Mouse (Mus musculus): ENCODE data around the gene Eif4ebp2. TPM values are rescaled to one million over a fixed set of nuclear protein-coding genes. Genes with fewer than 3 reads are reported as not detected.

Gene Eif4ebp2
- polyA plus RNA-seq, 1 experiment from 2014 or later = 41.5 TPM

GRCm38 (mm10) chr10:61410193-61410592 lies 42.3 kb downstream of the Eif4ebp2 start:
- Histone ChIP-seq H3K4me1 (replicated peaks; ENCODE audit: control insufficient read depth, insufficient read depth, low read length) (no peaks in the 10 kb centered on the region; the same call in 1 of the 2 replicates), H3K4me2 (ENCODE audit: low read depth, low read length, severe bottlenecking) (no peak overlapping the region), H3K36me3 (ENCODE audit: control insufficient read depth, insufficient read depth, low read length) (no peaks in the 10 kb centered on the region), H3K27me3 (ENCODE audit: control insufficient read depth, insufficient read depth, low read length) (no peaks in the 10 kb centered on the region), H3K4me3 (ENCODE audit: low read depth, low read length) (no peak overlapping the region), H3K9me3 (ENCODE audit: control insufficient read depth, low read length) (no peaks in the 10 kb centered on the region), H3K27ac (ENCODE audit: low read depth, low read length) (no peak overlapping the region), H3K9ac (ENCODE audit: low read length) (no peak overlapping the region)
- DNase-seq (ENCODE audit: low spot score) (no peak), ATAC-seq (replicated peaks; ENCODE audit: low FRiP score) (no peak)
- 29% methylated on average over 9 of the region's 9 CpGs for WGBS

- H3K27ac ChIP-seq (ENCODE audit: low read depth, low read length) = no peak overlapping the region
- no peaks in the 10 kb centered on the region; the same call in 1 of the 2 replicates for H3K4me1 ChIP-seq (replicated peaks; ENCODE audit: control insufficient read depth, insufficient read depth, low read length)
- DNase-seq (ENCODE audit: low spot score) (no peak), ATAC-seq (replicated peaks; ENCODE audit: low FRiP score) (no peak)
- H3K9ac ChIP-seq (ENCODE audit: low read length) = no peak overlapping the region
- H3K4me2 ChIP-seq (ENCODE audit: low read depth, low read length, severe bottlenecking) = no peak overlapping the region
- H3K4me3 ChIP-seq (ENCODE audit: low read depth, low read length) = no peak overlapping the region
- no peaks in the 10 kb centered on the region for H3K36me3 ChIP-seq (ENCODE audit: control insufficient read depth, insufficient read depth, low read length)
- no peaks in the 10 kb centered on the region for H3K27me3 ChIP-seq (ENCODE audit: control insufficient read depth, insufficient read depth, low read length)
- no peaks in the 10 kb centered on the region for H3K9me3 ChIP-seq (ENCODE audit: control insufficient read depth, low read length)
- 4% methylated on average over 4 of the region's 4 CpGs for WGBS
Observed at GRCm38 (mm10) chr10:61409776-61410175, 42.7 kb downstream of the Eif4ebp2 start.

GRCm38 (mm10) chr10:61405958-61406357 lies 46.5 kb downstream of the Eif4ebp2 start:
- Histone ChIP-seq H3K9ac (ENCODE audit: low read length) (no peak overlapping the region), H3K27ac (ENCODE audit: low read depth, low read length) (no peak overlapping the region), H3K27me3 (ENCODE audit: control insufficient read depth, insufficient read depth, low read length) (no peaks in the 10 kb centered on the region), H3K4me3 (ENCODE audit: low read depth, low read length) (no peak overlapping the region), H3K9me3 (ENCODE audit: control insufficient read depth, low read length) (no peaks in the 10 kb centered on the region), H3K4me2 (ENCODE audit: low read depth, low read length, severe bottlenecking) (no peak overlapping the region), H3K4me1 (replicated peaks; ENCODE audit: control insufficient read depth, insufficient read depth, low read length) (no peaks in the 10 kb centered on the region; the same call in 1 of the 2 replicates), H3K36me3 (ENCODE audit: control insufficient read depth, insufficient read depth, low read length) (no peaks in the 10 kb centered on the region)
- 5% methylated on average over 10 of the region's 10 CpGs for WGBS
- DNase-seq (ENCODE audit: low spot score) (no peak), ATAC-seq (replicated peaks; ENCODE audit: low FRiP score) (no peak)

- DNase-seq (ENCODE audit: low spot score) (no peak), ATAC-seq (replicated peaks; ENCODE audit: low FRiP score) (no peak)
- Histone ChIP-seq H3K4me2 (ENCODE audit: low read depth, low read length, severe bottlenecking) (no peak overlapping the region), H3K9me3 (ENCODE audit: control insufficient read depth, low read length) (no peaks in the 10 kb centered on the region), H3K9ac (ENCODE audit: low read length) (no peak overlapping the region), H3K27ac (ENCODE audit: low read depth, low read length) (no peak overlapping the region), H3K4me1 (replicated peaks; ENCODE audit: control insufficient read depth, insufficient read depth, low read length) (no peaks in the 10 kb centered on the region), H3K4me3 (ENCODE audit: low read depth, low read length) (no peak overlapping the region), H3K36me3 (ENCODE audit: control insufficient read depth, insufficient read depth, low read length) (no peaks in the 10 kb centered on the region), H3K27me3 (ENCODE audit: control insufficient read depth, insufficient read depth, low read length) (no peaks in the 10 kb centered on the region)
- WGBS = 90% methylated on average over 2 of the region's 2 CpGs
Observed at GRCm38 (mm10) chr10:61402911-61403310, 49.5 kb downstream of the Eif4ebp2 start.

GRCm38 (mm10) chr10:61402480-61402879 lies 50.0 kb downstream of the Eif4ebp2 start:
- no peak overlapping the region for H3K4me2 ChIP-seq (ENCODE audit: low read depth, low read length, severe bottlenecking)
- 65% methylated on average over 5 of the region's 5 CpGs for WGBS
- DNase-seq (ENCODE audit: low spot score) (no peak), ATAC-seq (replicated peaks; ENCODE audit: low FRiP score) (no peak)
- H3K27ac ChIP-seq (ENCODE audit: low read depth, low read length) = no peak overlapping the region
- H3K9me3 ChIP-seq (ENCODE audit: control insufficient read depth, low read length) = no peaks in the 10 kb centered on the region
- no peaks in the 10 kb centered on the region for H3K4me1 ChIP-seq (replicated peaks; ENCODE audit: control insufficient read depth, insufficient read depth, low read length)
- H3K27me3 ChIP-seq (ENCODE audit: control insufficient read depth, insufficient read depth, low read length) = no peaks in the 10 kb centered on the region
- H3K36me3 ChIP-seq (ENCODE audit: control insufficient read depth, insufficient read depth, low read length) = no peaks in the 10 kb centered on the region
- H3K4me3 ChIP-seq (ENCODE audit: low read depth, low read length) = no peak overlapping the region
- H3K9ac ChIP-seq (ENCODE audit: low read length) = no peak overlapping the region

GRCm38 (mm10) chr10:61400407-61400806 lies 52.1 kb downstream of the Eif4ebp2 start:
- DNase-seq (ENCODE audit: low spot score) = no peak
- WGBS = 86% methylated on average over 5 of the region's 5 CpGs
- no peak overlapping the region for H3K4me3 ChIP-seq (ENCODE audit: low read depth, low read length)
- ATAC-seq (replicated peaks; ENCODE audit: low FRiP score) = no peak
- H3K27ac ChIP-seq (ENCODE audit: low read depth, low read length) = no peak overlapping the region
- H3K27me3 ChIP-seq (ENCODE audit: control insufficient read depth, insufficient read depth, low read length) = no peaks in the 10 kb centered on the region
- no peak overlapping the region for H3K4me2 ChIP-seq (ENCODE audit: low read depth, low read length, severe bottlenecking)
- no peaks in the 10 kb centered on the region for H3K9me3 ChIP-seq (ENCODE audit: control insufficient read depth, low read length)
- H3K9ac ChIP-seq (ENCODE audit: low read length) = no peak overlapping the region
- H3K36me3 ChIP-seq (ENCODE audit: control insufficient read depth, insufficient read depth, low read length) = no peaks in the 10 kb centered on the region
- H3K4me1 ChIP-seq (replicated peaks; ENCODE audit: control insufficient read depth, insufficient read depth, low read length) = no peaks in the 10 kb centered on the region

GRCm38 (mm10) chr10:61399156-61399734 lies 53.2 kb downstream of the Eif4ebp2 start:
- Histone ChIP-seq H3K4me1 (replicated peaks; ENCODE audit: control insufficient read depth, insufficient read depth, low read length) (no peaks in the 10 kb centered on the region), H3K36me3 (ENCODE audit: control insufficient read depth, insufficient read depth, low read length) (no peaks in the 10 kb centered on the region), H3K9ac (ENCODE audit: low read length) (no peak overlapping the region), H3K9me3 (ENCODE audit: control insufficient read depth, low read length) (no peaks in the 10 kb centered on the region), H3K4me3 (ENCODE audit: low read depth, low read length) (no peak overlapping the region), H3K4me2 (ENCODE audit: low read depth, low read length, severe bottlenecking) (no peak overlapping the region), H3K27me3 (ENCODE audit: control insufficient read depth, insufficient read depth, low read length) (no peaks in the 10 kb centered on the region), H3K27ac (ENCODE audit: low read depth, low read length) (no peak overlapping the region)
- ATAC-seq (replicated peaks; ENCODE audit: low FRiP score) (peak; percentile 79), DNase-seq (ENCODE audit: low spot score) (peak; percentile 89)
- WGBS = 25% methylated on average over 13 of the region's 13 CpGs

GRCm38 (mm10) chr10:61398125-61398524 lies 54.3 kb downstream of the Eif4ebp2 start:
- Histone ChIP-seq H3K9me3 (ENCODE audit: control insufficient read depth, low read length) (no peaks in the 10 kb centered on the region), H3K36me3 (ENCODE audit: control insufficient read depth, insufficient read depth, low read length) (no peaks in the 10 kb centered on the region), H3K27ac (ENCODE audit: low read depth, low read length) (no peak overlapping the region), H3K4me3 (ENCODE audit: low read depth, low read length) (no peak overlapping the region), H3K27me3 (ENCODE audit: control insufficient read depth, insufficient read depth, low read length) (no peaks in the 10 kb centered on the region), H3K9ac (ENCODE audit: low read length) (no peak overlapping the region), H3K4me1 (replicated peaks; ENCODE audit: control insufficient read depth, insufficient read depth, low read length) (no peaks in the 10 kb centered on the region), H3K4me2 (ENCODE audit: low read depth, low read length, severe bottlenecking) (no peak overlapping the region)
- 55% methylated on average over 3 of the region's 3 CpGs for WGBS
- no peak for DNase-seq (ENCODE audit: low spot score)
- ATAC-seq (replicated peaks; ENCODE audit: low FRiP score) = no peak

- Histone ChIP-seq H3K27ac (ENCODE audit: low read depth, low read length) (no peak overlapping the region), H3K9me3 (ENCODE audit: control insufficient read depth, low read length) (no peaks in the 10 kb centered on the region), H3K9ac (ENCODE audit: low read length) (no peak overlapping the region), H3K4me1 (replicated peaks; ENCODE audit: control insufficient read depth, insufficient read depth, low read length) (no peaks in the 10 kb centered on the region), H3K36me3 (ENCODE audit: control insufficient read depth, insufficient read depth, low read length) (no peaks in the 10 kb centered on the region), H3K4me2 (ENCODE audit: low read depth, low read length, severe bottlenecking) (no peak overlapping the region), H3K27me3 (ENCODE audit: control insufficient read depth, insufficient read depth, low read length) (no peaks in the 10 kb centered on the region), H3K4me3 (ENCODE audit: low read depth, low read length) (no peak overlapping the region)
- 24% methylated on average over 9 of the region's 9 CpGs for WGBS
- no peak for DNase-seq (ENCODE audit: low spot score)
- ATAC-seq (replicated peaks; ENCODE audit: low FRiP score) = no peak
Observed at GRCm38 (mm10) chr10:61394476-61395136, 57.9 kb downstream of the Eif4ebp2 start.

Measured in forebrain, embryonic 11.5 days (tissue).